Mouse (Mus musculus) embryo, embryonic 10.5 days (tissue): ENCODE measurements around the gene Snrk.
A peak's percentile ranks its signal among the peaks of the same experiment; 100 is the strongest.

Experiments used
- DNase-seq: peaks from one replicate; pipeline ENCODE4 v3.0.0-alpha.2; 2015; ENCODE audit warnings: low spot score

The Snrk gene

GRCm38 (mm10) chr9:122107701-122108375 is 9.2 kb upstream of the Snrk start:
- no peak for DNase-seq

- DNase-seq = no peak
These were observed 7.4 kb upstream of the Snrk start for GRCm38 (mm10) chr9:122109553-122110225.

- no peak for DNase-seq
These were observed 6.6 kb upstream of the Snrk start for GRCm38 (mm10) chr9:122110508-122110907.

GRCm38 (mm10) chr9:122110921-122111320 is 6.1 kb upstream of the Snrk start:
- no peak for DNase-seq

GRCm38 (mm10) chr9:122115552-122115951 is 1.5 kb upstream of the Snrk start:
- DNase-seq = no peak

GRCm38 (mm10) chr9:122116359-122116758 is 707 bp upstream of the Snrk start:
- no peak for DNase-seq

GRCm38 (mm10) chr9:122117692-122118529 is 845 bp downstream of the Snrk start:
- peak; percentile 55 for DNase-seq

GRCm38 (mm10) chr9:122120089-122120488 is 3.0 kb downstream of the Snrk start:
- DNase-seq = peak; percentile 79

- DNase-seq = no peak
These were observed 5.0 kb downstream of the Snrk start for GRCm38 (mm10) chr9:122122113-122122512.

- no peak for DNase-seq
These were observed 6.1 kb downstream of the Snrk start for GRCm38 (mm10) chr9:122123181-122123580.

- no peak for DNase-seq
These were observed 8.7 kb downstream of the Snrk start for GRCm38 (mm10) chr9:122125723-122126290.

GRCm38 (mm10) chr9:122126790-122127189 is 9.7 kb downstream of the Snrk start:
- no peak for DNase-seq

- no peak for DNase-seq
These were observed 10.3 kb downstream of the Snrk start for GRCm38 (mm10) chr9:122127271-122127785.

GRCm38 (mm10) chr9:122128686-122129085 is 11.6 kb downstream of the Snrk start:
- DNase-seq = no peak

GRCm38 (mm10) chr9:122130666-122131065 is 13.6 kb downstream of the Snrk start:
- no peak for DNase-seq

- DNase-seq = no peak
These were observed 15.1 kb downstream of the Snrk start for GRCm38 (mm10) chr9:122132145-122132544.

GRCm38 (mm10) chr9:122135095-122135884 is 18.2 kb downstream of the Snrk start:
- DNase-seq = no peak

GRCm38 (mm10) chr9:122135885-122136170 is 18.8 kb downstream of the Snrk start:
- DNase-seq = no peak

- DNase-seq = no peak
These were observed 20.9 kb downstream of the Snrk start for GRCm38 (mm10) chr9:122137960-122138359.

GRCm38 (mm10) chr9:122138371-122139029 is 21.4 kb downstream of the Snrk start:
- no peak for DNase-seq

- no peak for DNase-seq
These were observed 22.2 kb downstream of the Snrk start for GRCm38 (mm10) chr9:122139236-122139635.
